Mouse (Mus musculus): ENCODE measurements around the gene Kansl1. TPM values are rescaled to one million over a fixed set of nuclear protein-coding genes. Genes with fewer than 3 reads are reported as not detected.
"Not testable (repeated sequence)": the region's sequence is repeated elsewhere in the genome, so short reads cannot be mapped to it uniquely, and the experiment has no call there.

The Kansl1 gene
- total RNA-seq (2021), result 10 to 100 TPM; 61.0 to 69.9 TPM

- DNase-seq (ENCODE audit: extremely low spot score in 1 of 2, low spot score in 1 of 2), result peak; percentile 5 to 9
These were observed at the start of gene Kansl1 for GRCm38 (mm10) chr11:104468751-104469268. Gene Kansl1 (minus strand): TSS chr11:104468861.

GRCm38 (mm10) chr11:104512436-104512835, 43.8 kb upstream of the Kansl1 start:
- no peak for DNase-seq (ENCODE audit: extremely low spot score in 1 of 2, low spot score in 1 of 2)

GRCm38 (mm10) chr11:104510606-104511005, 41.9 kb upstream of the Kansl1 start:
- peak in 1 of 2 experiments; percentile 14 for DNase-seq (ENCODE audit: extremely low spot score in 1 of 2, low spot score in 1 of 2)

- DNase-seq (ENCODE audit: extremely low spot score in 1 of 2, low spot score in 1 of 2), result no peak
These were observed 39.8 kb upstream of the Kansl1 start for GRCm38 (mm10) chr11:104508455-104508854.

- no peak for DNase-seq (ENCODE audit: extremely low spot score in 1 of 2, low spot score in 1 of 2)
These were observed 19.6 kb upstream of the Kansl1 start for GRCm38 (mm10) chr11:104488292-104488691.

GRCm38 (mm10) chr11:104481971-104482370, 13.3 kb upstream of the Kansl1 start:
- DNase-seq (ENCODE audit: extremely low spot score in 1 of 2, low spot score in 1 of 2), result no peak

- DNase-seq (ENCODE audit: extremely low spot score in 1 of 2, low spot score in 1 of 2), result no peak
These were observed 10.8 kb upstream of the Kansl1 start for GRCm38 (mm10) chr11:104479505-104479904.

- peak; percentile 78 to 80 for DNase-seq (ENCODE audit: extremely low spot score in 1 of 2, low spot score in 1 of 2)
These were observed 742 bp upstream of the Kansl1 start for GRCm38 (mm10) chr11:104469371-104469835.

GRCm38 (mm10) chr11:104467698-104468097, 963 bp downstream of the Kansl1 start:
- DNase-seq (ENCODE audit: extremely low spot score in 1 of 2, low spot score in 1 of 2), result no peak

- peak in 1 of 2 experiments; percentile 62 for DNase-seq (ENCODE audit: extremely low spot score in 1 of 2, low spot score in 1 of 2)
These were observed 7.1 kb downstream of the Kansl1 start for GRCm38 (mm10) chr11:104461551-104461950.

GRCm38 (mm10) chr11:104459671-104460070, 9.0 kb downstream of the Kansl1 start:
- no peak for DNase-seq (ENCODE audit: extremely low spot score in 1 of 2, low spot score in 1 of 2)

GRCm38 (mm10) chr11:104458507-104458906, 10.2 kb downstream of the Kansl1 start:
- no peak for DNase-seq (ENCODE audit: extremely low spot score in 1 of 2, low spot score in 1 of 2)

- no peak for DNase-seq (ENCODE audit: extremely low spot score in 1 of 2, low spot score in 1 of 2)
These were observed 16.0 kb downstream of the Kansl1 start for GRCm38 (mm10) chr11:104452709-104453108.

GRCm38 (mm10) chr11:104451239-104451638, 17.4 kb downstream of the Kansl1 start:
- DNase-seq (ENCODE audit: extremely low spot score in 1 of 2, low spot score in 1 of 2), result no peak

GRCm38 (mm10) chr11:104448499-104448898, 20.2 kb downstream of the Kansl1 start:
- DNase-seq (ENCODE audit: extremely low spot score in 1 of 2, low spot score in 1 of 2), result not testable (repeated sequence)

- no peak for DNase-seq (ENCODE audit: extremely low spot score in 1 of 2, low spot score in 1 of 2)
These were observed 23.1 kb downstream of the Kansl1 start for GRCm38 (mm10) chr11:104445538-104445937.

GRCm38 (mm10) chr11:104445044-104445443, 23.6 kb downstream of the Kansl1 start:
- no peak for DNase-seq (ENCODE audit: extremely low spot score in 1 of 2, low spot score in 1 of 2)

GRCm38 (mm10) chr11:104443359-104443758, 25.3 kb downstream of the Kansl1 start:
- no peak for DNase-seq (ENCODE audit: extremely low spot score in 1 of 2, low spot score in 1 of 2)

- peak; percentile 79 for DNase-seq (ENCODE audit: extremely low spot score in 1 of 2, low spot score in 1 of 2)
These were observed 26.1 kb downstream of the Kansl1 start for GRCm38 (mm10) chr11:104442333-104443136.

- DNase-seq (ENCODE audit: extremely low spot score in 1 of 2, low spot score in 1 of 2), result peak; percentile 56 to 67
These were observed 27.0 kb downstream of the Kansl1 start for GRCm38 (mm10) chr11:104441475-104442332.
